Mouse (Mus musculus) kidney, adult 18-20 months (tissue): Measurements from ENCODE around the gene Gipc3.

Experiments used
- DNase-seq: peaks from one replicate; pipeline ENCODE4 v3.0.0; 2021

Gipc3 gene

GRCm38 (mm10) chr10:81366477-81367206 lies 23.6 kb upstream of the Gipc3 start:
- no peak for DNase-seq

- DNase-seq = no peak
Observed at GRCm38 (mm10) chr10:81365672-81366476, 22.8 kb upstream of the Gipc3 start, which contains the start of gene 4930404N11Rik. Gene 4930404N11Rik, minus strand, starts transcription at chr10:81365816.

- DNase-seq = no peak
Observed at GRCm38 (mm10) chr10:81365073-81365472, 22.0 kb upstream of the Gipc3 start.

- no peak for DNase-seq
Observed at GRCm38 (mm10) chr10:81364666-81365065, 21.6 kb upstream of the Gipc3 start.

GRCm38 (mm10) chr10:81363436-81364346 lies 20.6 kb upstream of the Gipc3 start:
- no peak for DNase-seq

- no peak for DNase-seq
Observed at GRCm38 (mm10) chr10:81362336-81362949, 19.4 kb upstream of the Gipc3 start.

- DNase-seq = no peak
Observed at GRCm38 (mm10) chr10:81360721-81361120, 17.7 kb upstream of the Gipc3 start.

GRCm38 (mm10) chr10:81358841-81359240 lies 15.8 kb upstream of the Gipc3 start:
- DNase-seq = peak; percentile 42

GRCm38 (mm10) chr10:81358209-81358608 lies 15.1 kb upstream of the Gipc3 start:
- DNase-seq = no peak

GRCm38 (mm10) chr10:81356991-81357844 lies 14.2 kb upstream of the Gipc3 start, which contains the start of gene Mfsd12:
Gene Mfsd12, plus strand, starts transcription at chr10:81357491.
- DNase-seq = peak; percentile 93

GRCm38 (mm10) chr10:81356352-81356990 lies 13.4 kb upstream of the Gipc3 start:
- DNase-seq = peak; percentile 40

GRCm38 (mm10) chr10:81355533-81355932 lies 12.5 kb upstream of the Gipc3 start:
- DNase-seq = no peak

- no peak for DNase-seq
Observed at GRCm38 (mm10) chr10:81354738-81355477, 11.8 kb upstream of the Gipc3 start.

GRCm38 (mm10) chr10:81351678-81352291 lies 8.7 kb upstream of the Gipc3 start:
- DNase-seq = no peak

GRCm38 (mm10) chr10:81350351-81351063 lies 7.4 kb upstream of the Gipc3 start, which contains the start of gene Hmg20b:
Gene Hmg20b, minus strand, starts transcription at chr10:81350480.
- peak; percentile 99 for DNase-seq

- no peak for DNase-seq
Observed at GRCm38 (mm10) chr10:81349961-81350350, 6.9 kb upstream of the Gipc3 start.

- peak; percentile 63 for DNase-seq
Observed at GRCm38 (mm10) chr10:81349146-81349545, 6.1 kb upstream of the Gipc3 start.

GRCm38 (mm10) chr10:81346453-81347067 lies 3.5 kb upstream of the Gipc3 start:
- peak; percentile 80 for DNase-seq

- DNase-seq = no peak
Observed at GRCm38 (mm10) chr10:81345162-81345534, 2.1 kb upstream of the Gipc3 start.
